ENCODE assay signal across 9 mouse cellular contexts in the genomic region with DNA sequence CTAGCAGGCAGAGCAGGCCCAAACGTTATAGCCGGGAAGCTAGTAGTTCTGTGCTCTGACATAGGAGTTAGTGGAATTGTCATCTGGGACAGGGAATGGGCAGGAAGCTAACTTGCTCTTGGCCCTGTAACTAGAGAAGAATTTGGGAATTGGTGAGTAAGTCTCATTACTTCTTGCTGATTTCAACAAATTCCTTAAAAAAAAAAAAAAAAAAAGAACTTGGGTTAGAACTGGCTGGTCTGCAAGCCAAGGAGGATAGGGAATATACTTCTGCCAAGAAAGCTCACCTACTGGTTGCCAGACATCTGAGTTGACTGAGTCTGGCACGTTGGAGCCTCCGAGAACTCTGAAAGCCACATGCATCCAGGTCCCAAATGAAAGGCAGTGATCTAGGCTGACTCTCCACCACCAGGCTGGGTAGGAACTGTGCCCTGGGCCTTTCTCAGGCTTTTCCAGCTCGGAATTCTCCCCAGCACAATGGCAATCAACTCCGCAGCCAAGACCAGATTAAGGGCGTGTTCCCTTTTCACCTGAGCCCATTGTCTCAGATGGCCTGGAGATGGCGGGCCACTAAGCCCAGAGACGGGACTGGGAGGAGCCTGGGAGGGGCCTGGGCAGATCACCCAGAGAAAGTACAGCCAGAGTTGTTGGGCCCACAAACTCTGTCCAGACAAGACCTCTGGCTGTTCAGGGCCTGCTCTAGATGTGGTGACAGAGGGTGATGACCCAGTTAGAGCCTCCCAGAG.
DNase-seq lines count a peak whose midpoint lies in the region; ATAC-seq lines count a peak whose summit lies in the region.
"Had no signal": no experiment of that assay in that cellular context is flagged by ENCODE, and none has a peak within 500 bp of the region (broad histone marks: within the 10 kb centered on the region; RNA-seq: fewer than 3 reads in every experiment).

No protein-coding gene starts in this region.

- no peak for ATAC-seq in embryonic facial prominence, embryonic 11.5 days (replicated peaks; ENCODE audit: insufficient number of reproducible peaks, low FRiP score, low TSS enrichment, low read depth)
- ATAC-seq in intestine, embryonic 16.5 days = no peak

- peak; percentile 64 for DNase-seq in gastrocnemius, adult 18-20 months (ENCODE audit: low spot score)
- DNase-seq in gastrocnemius, postnatal 10 days = no peak
- DNase-seq in 3134 (ENCODE audit: extremely low read depth, insufficient read length, low spot score) = peak; percentile 64
- DNase-seq in embryonic facial prominence, embryonic 11.5 days (ENCODE audit: low spot score) = no peak
- DNase-seq in cerebellum, postnatal 25 days = no peak
- DNase-seq in right cerebral cortex, postnatal 4 days = no peak
- no peak for DNase-seq in kidney, adult 8-10 months

- H3K36me3 ChIP-seq in embryonic facial prominence, embryonic 11.5 days (replicated peaks; ENCODE audit: control insufficient read depth, insufficient read depth, low read depth, low read length) = no peaks in the 10 kb centered on the region
- no peaks in the 10 kb centered on the region for H3K36me3 ChIP-seq in intestine, embryonic 16.5 days (ENCODE audit: control insufficient read depth, insufficient read depth, low read length)
- H3K36me3 ChIP-seq: hindbrain, embryonic 15.5 days had no signal

- no peak overlapping the region for H3K4me3 ChIP-seq in embryonic facial prominence, embryonic 11.5 days (ENCODE audit: low read depth, low read length)
- no peak overlapping the region for H3K4me3 ChIP-seq in intestine, embryonic 16.5 days (ENCODE audit: low read length)
- H3K4me3 ChIP-seq: hindbrain, embryonic 15.5 days had no signal

- H3K4me1 ChIP-seq in embryonic facial prominence, embryonic 11.5 days (ENCODE audit: control insufficient read depth, insufficient read depth, low read length) = peaks cover 7% of the 10 kb centered on the region
- H3K4me1 ChIP-seq in intestine, embryonic 16.5 days (ENCODE audit: control insufficient read depth, insufficient read depth, low read length) = peaks cover 18% of the 10 kb centered on the region

- H3K27ac ChIP-seq in embryonic facial prominence, embryonic 11.5 days (replicated peaks; ENCODE audit: low read depth, low read length) = no peak overlapping the region; the same call in 1 of the 2 replicates
- H3K27ac ChIP-seq in intestine, embryonic 16.5 days (ENCODE audit: low read length) = peak overlapping the region; percentile 66
- H3K27ac ChIP-seq: hindbrain, embryonic 15.5 days had no signal

- WGBS in embryonic facial prominence, embryonic 11.5 days = 40% methylated on average over 9 of the region's 9 CpGs
- WGBS in intestine, embryonic 16.5 days = 50% methylated on average over 9 of the region's 9 CpGs

- H3K9ac ChIP-seq in embryonic facial prominence, embryonic 11.5 days (replicated peaks; ENCODE audit: low read length) = peak overlapping the region; percentile 28
- H3K9ac ChIP-seq in intestine, embryonic 16.5 days (ENCODE audit: low read depth, low read length) = peak overlapping the region; percentile 44
- H3K9ac ChIP-seq: hindbrain, embryonic 15.5 days had no signal

- no peak overlapping the region for H3K4me2 ChIP-seq in embryonic facial prominence, embryonic 11.5 days (ENCODE audit: low read depth, low read length)
- no peak overlapping the region for H3K4me2 ChIP-seq in intestine, embryonic 16.5 days (ENCODE audit: low read depth, low read length)
- H3K4me2 ChIP-seq: hindbrain, embryonic 15.5 days had no signal

- no peaks in the 10 kb centered on the region for H3K9me3 ChIP-seq in embryonic facial prominence, embryonic 11.5 days (replicated peaks; ENCODE audit: control insufficient read depth, low read length)
- no peaks in the 10 kb centered on the region for H3K9me3 ChIP-seq in intestine, embryonic 16.5 days (ENCODE audit: control insufficient read depth, low read length)
- H3K9me3 ChIP-seq: hindbrain, embryonic 15.5 days had no signal

- no peaks in the 10 kb centered on the region for H3K27me3 ChIP-seq in embryonic facial prominence, embryonic 11.5 days (ENCODE audit: control insufficient read depth, insufficient read depth, low read length)
- no peaks in the 10 kb centered on the region for H3K27me3 ChIP-seq in intestine, embryonic 16.5 days (replicated peaks; ENCODE audit: control insufficient read depth, insufficient read depth, low read length)
- H3K27me3 ChIP-seq: hindbrain, embryonic 15.5 days had no signal

Comparison
In these comparisons a context has a peak if more than half of its experiments do, and no peak if none do; other contexts are left out.
1. DNase-seq: peak in gastrocnemius, adult 18-20 months (single experiment) and 3134 (single experiment); none in gastrocnemius, postnatal 10 days (single experiment), embryonic facial prominence, embryonic 11.5 days (single experiment), cerebellum, postnatal 25 days (0 of 2), right cerebral cortex, postnatal 4 days (single experiment) and kidney, adult 8-10 months (0 of 2).